Mouse (Mus musculus) ES-E14 (cell line): ENCODE results near the gene Wdr53. TPM values are rescaled to one million over a fixed set of nuclear protein-coding genes. Genes with fewer than 3 reads are reported as not detected.

Source experiments
- DNase-seq: peaks from one replicate; pipeline ENCODE4 v3.0.0-alpha.2; 2013; ENCODE audit warnings: low read depth, low spot score
- H3K27ac ChIP-seq: 2 replicates; pipeline ENCODE4 v1.5.1; 2012; ENCODE audit warnings: low read depth, mild to moderate bottlenecking, low read length, moderate library complexity, mixed read lengths; ENCODE audit not compliant: poor library complexity, insufficient read depth, severe bottlenecking
- H3K36me3 ChIP-seq: 2 replicates; pipeline ENCODE4 v1.6.1; 2012; ENCODE audit warnings: mild to moderate bottlenecking, low read length, moderate library complexity, mixed read lengths; ENCODE audit not compliant: control insufficient read depth, poor library complexity, insufficient read depth, severe bottlenecking
- H3K4me1 ChIP-seq, 2 experiments: fragments of 150-350 bp in 1 of 2; sonication (generic) in 1 of 2; 2 replicates each; pipeline ENCODE4 v1.6.1; 2012; ENCODE audit warnings: low read length in 2 of 2, mild to moderate bottlenecking in 1 of 2, mixed read lengths in 1 of 2; ENCODE audit not compliant: control insufficient read depth in 2 of 2, insufficient read depth in 2 of 2, poor library complexity in 1 of 2
- H3K4me3 ChIP-seq, 2 experiments: fragments of 150-350 bp in 1 of 2; sonication (generic) in 1 of 2; 2 replicates each; pipeline ENCODE4 v1.5.1; 2012; ENCODE audit warnings: low read length in 2 of 2, low read depth in 1 of 2, mild to moderate bottlenecking in 1 of 2, mixed read lengths in 1 of 2; ENCODE audit not compliant: insufficient read depth in 1 of 2, poor library complexity in 1 of 2, severe bottlenecking in 1 of 2
- H3K9ac ChIP-seq: 2 replicates; pipeline ENCODE4 v1.6.1; 2012; ENCODE audit warnings: low read depth, mild to moderate bottlenecking, low read length, mixed read lengths; ENCODE audit not compliant: poor library complexity, insufficient read depth, severe bottlenecking
- H3K9me3 ChIP-seq: fragments of 150-350 bp; sonication (generic); 2 replicates; pipeline ENCODE4 v1.6.1; 2012; ENCODE audit warnings: low read depth, mild to moderate bottlenecking, low read length; ENCODE audit not compliant: control insufficient read depth, insufficient read depth
- CHD2 ChIP-seq: IDR thresholded peaks from 2 replicates; pipeline ENCODE4 v1.6.1; 2014; ENCODE audit warnings: mild to moderate bottlenecking, low read depth, low read length, inconsistent platforms
- HCFC1 ChIP-seq: IDR thresholded peaks from 2 replicates; pipeline ENCODE4 v1.6.1; 2012; ENCODE audit warnings: low read length, inconsistent platforms, borderline replicate concordance; ENCODE audit not compliant: insufficient read depth
- MAFK ChIP-seq: IDR thresholded peaks from 2 replicates; pipeline ENCODE4 v1.6.1; 2014; ENCODE audit warnings: mild to moderate bottlenecking, low read depth, low read length, inconsistent platforms; ENCODE audit not compliant: insufficient read depth
- ZC3H11A ChIP-seq: IDR thresholded peaks from 2 replicates; pipeline ENCODE4 v1.6.1; 2012; ENCODE audit warnings: low read depth, mild to moderate bottlenecking, inconsistent platforms, low read length, borderline replicate concordance
- ZNF384 ChIP-seq: IDR thresholded peaks from 2 replicates; pipeline ENCODE4 v1.6.1; 2012; ENCODE audit warnings: low read depth, low read length, inconsistent platforms
- in situ Hi-C, 2 experiments: fragments of 600-800 bp; cut with MboI; formaldehyde crosslinking; loops; one replicate each; pipeline ENCODE4 v1.15.1; 2025; ENCODE audit warnings: low sequenced_read_pairs in 2 of 2, inconsistent platforms in 1 of 2; ENCODE audit not compliant: unreplicated experiment in 2 of 2
- total RNA-seq: library from RNA; depleted of rRNA; stranded (reverse); fragments of 300-350 nt; gene quantifications from 2 replicates; pipeline ENCODE4 v1.2.3, GENCODE M21; 2012

Wdr53 gene
- total RNA-seq, 1 experiment: 14.9 TPM

- H3K27ac ChIP-seq: no peak within 1 kb of the TSS
- in situ Hi-C loops: no loop called here
- H3K4me1 ChIP-seq: peaks cover 0 to 6% of the 10 kb centered on the region in 2 experiments; a peak in 2 of 4 replicates
- DNase-seq: no peak
- peak within 1 kb of the TSS; percentile 25; the same call in 1 of the 2 replicates for H3K9ac ChIP-seq
- H3K36me3 ChIP-seq: no peaks in the 10 kb centered on the region
- no peak for TF ChIP-seq ZC3H11A
- TF ChIP-seq ZNF384: no peak
- no peak for TF ChIP-seq MAFK
- no peak for TF ChIP-seq HCFC1
- no peak for TF ChIP-seq CHD2
- no peak within 1 kb of the TSS for H3K4me3 ChIP-seq
- no peaks in the 10 kb centered on the region for H3K9me3 ChIP-seq
Observed at GRCm38 (mm10) chr16:32271291-32271690, 24.3 kb downstream of the Wdr53 start, which contains the start of gene Smco1. TSS of gene Smco1 (plus strand) at chr16:32271468.

GRCm38 (mm10) chr16:32273338-32273737 lies 26.3 kb downstream of the Wdr53 start:
- peak; percentile 68 for DNase-seq
- TF ChIP-seq ZNF384: no peak
- H3K4me1 ChIP-seq: peaks cover 0 to 9% of the 10 kb centered on the region in 2 experiments; a peak in 3 of 4 replicates

GRCm38 (mm10) chr16:32275041-32275440 lies 28.0 kb downstream of the Wdr53 start:
- no peak overlapping the region for H3K27ac ChIP-seq
- peaks cover 0 to 9% of the 10 kb centered on the region in 2 experiments; a peak in 3 of 4 replicates for H3K4me1 ChIP-seq
- peaks cover 2% of the 10 kb centered on the region for H3K36me3 ChIP-seq
- no peak for DNase-seq
- no peaks in the 10 kb centered on the region for H3K9me3 ChIP-seq
- TF ChIP-seq ZNF384 (no peak), MAFK (no peak), HCFC1 (no peak), ZC3H11A (no peak), CHD2 (no peak)
- 0 out of 2 replicates have a peak overlapping the region, but pooled peaks have one; percentile 19 for H3K9ac ChIP-seq
- in situ Hi-C loops: no loop called here
- peak overlapping the region; percentile 32 to 39; a peak in 3 of 4 replicates for H3K4me3 ChIP-seq

More at GRCm38 (mm10) chr16:32273338-32273737, 26.3 kb downstream of the Wdr53 start:
- Histone ChIP-seq H3K36me3 (no peaks in the 10 kb centered on the region), H3K4me3 (no peak overlapping the region), H3K27ac (no peak overlapping the region), H3K9me3 (no peaks in the 10 kb centered on the region), H3K9ac (no peak overlapping the region)
- in situ Hi-C loops: no loop called here

DNA sequence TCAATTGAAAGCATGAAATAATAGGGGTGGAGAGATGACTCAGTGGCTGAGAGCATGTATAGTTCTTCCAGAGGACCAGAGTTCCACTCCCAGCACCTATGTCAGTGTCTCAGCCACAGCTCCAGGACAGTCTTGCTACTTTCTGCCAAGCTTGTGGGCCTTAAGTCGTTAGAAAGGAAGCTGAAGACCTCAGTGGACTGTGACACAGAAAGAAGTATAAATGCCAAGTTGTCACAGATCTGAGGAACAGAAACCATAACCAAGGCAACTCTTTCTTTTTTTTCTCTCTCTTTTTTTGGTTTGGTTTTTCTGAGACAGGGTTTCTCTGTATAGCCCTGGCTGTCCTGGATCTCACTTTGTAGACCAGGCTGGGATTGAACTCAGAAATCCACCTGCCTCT lies 28.8 kb downstream of the Wdr53 start:
- in situ Hi-C loops: no loop called here
- H3K36me3 ChIP-seq: peaks cover 5% of the 10 kb centered on the region
- H3K27ac ChIP-seq: no peak overlapping the region
- no peak for TF ChIP-seq ZC3H11A
- H3K9ac ChIP-seq: no peak overlapping the region
- no peak overlapping the region for H3K4me3 ChIP-seq
- H3K9me3 ChIP-seq: no peaks in the 10 kb centered on the region
- H3K4me1 ChIP-seq: peaks cover 0 to 9% of the 10 kb centered on the region in 2 experiments; a peak in 3 of 4 replicates
- no peak for DNase-seq

GRCm38 (mm10) chr16:32277308-32278256 lies 30.6 kb downstream of the Wdr53 start, which contains the start of gene Rnf168:
TSS of gene Rnf168 (plus strand) at chr16:32277459.
- H3K36me3 ChIP-seq: peaks cover 5% of the 10 kb centered on the region
- peak; percentile 72 for DNase-seq
- H3K9ac ChIP-seq: peak within 1 kb of the TSS; percentile 100
- peak within 1 kb of the TSS; percentile 92 to 99 for H3K4me3 ChIP-seq
- H3K27ac ChIP-seq: peak within 1 kb of the TSS; percentile 99
- H3K9me3 ChIP-seq: no peaks in the 10 kb centered on the region
- TF ChIP-seq CHD2 (no peak), HCFC1 (peak; percentile 64; the same call in 1 of the 2 replicates)
- H3K4me1 ChIP-seq: peaks cover 0 to 9% of the 10 kb centered on the region in 2 experiments; a peak in 3 of 4 replicates
- in situ Hi-C loops: no loop called here
